Mouse (Mus musculus): ENCODE measurements around the gene Stard13. TPM values are rescaled to one million over a fixed set of nuclear protein-coding genes. Genes with fewer than 3 reads are reported as not detected.

Stard13 gene
- total RNA-seq, 4 experiments from 2014 or later: 12.5 to 17.0 (median 14.7) TPM

DNA sequence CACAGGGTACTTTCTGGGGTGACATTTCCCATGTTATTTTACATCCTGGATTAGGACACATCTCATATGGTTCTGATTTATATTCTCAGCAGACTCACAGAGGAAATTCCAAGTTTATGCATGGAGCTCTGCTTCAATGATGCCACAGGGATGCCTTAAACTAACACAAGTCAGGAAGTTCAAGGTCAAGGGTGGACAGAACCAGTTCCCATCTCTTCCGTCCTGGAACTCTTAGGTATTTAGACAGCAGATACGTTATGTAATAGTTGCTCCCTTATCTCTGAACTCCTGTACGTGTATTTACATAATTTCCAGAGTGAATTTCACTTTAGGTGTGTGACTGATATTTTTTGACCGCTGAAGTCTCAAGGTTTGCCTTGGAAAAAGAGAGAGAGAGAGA, 130.4 kb downstream of the Stard13 start:
- no peak for DNase-seq

DNA sequence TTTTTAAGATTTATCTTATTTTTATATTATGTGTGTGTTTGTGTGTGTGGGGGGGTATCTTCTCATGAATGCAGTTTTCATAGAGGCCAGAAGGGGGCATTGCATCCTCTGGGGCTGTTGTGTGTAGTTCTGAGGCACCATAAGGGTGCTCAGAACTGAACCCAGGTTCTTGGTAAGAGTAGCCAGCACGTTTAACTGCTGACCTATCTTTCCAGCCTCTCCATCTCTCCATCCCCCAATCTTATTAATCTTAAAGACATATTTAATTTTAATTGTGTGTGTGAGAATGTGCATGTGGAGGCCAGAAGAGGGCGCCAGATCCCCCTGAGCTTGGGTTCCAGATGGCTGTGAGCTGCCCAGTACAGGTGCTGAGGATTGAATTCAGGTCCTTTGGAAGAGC, 131.4 kb downstream of the Stard13 start:
- DNase-seq: no peak

DNA sequence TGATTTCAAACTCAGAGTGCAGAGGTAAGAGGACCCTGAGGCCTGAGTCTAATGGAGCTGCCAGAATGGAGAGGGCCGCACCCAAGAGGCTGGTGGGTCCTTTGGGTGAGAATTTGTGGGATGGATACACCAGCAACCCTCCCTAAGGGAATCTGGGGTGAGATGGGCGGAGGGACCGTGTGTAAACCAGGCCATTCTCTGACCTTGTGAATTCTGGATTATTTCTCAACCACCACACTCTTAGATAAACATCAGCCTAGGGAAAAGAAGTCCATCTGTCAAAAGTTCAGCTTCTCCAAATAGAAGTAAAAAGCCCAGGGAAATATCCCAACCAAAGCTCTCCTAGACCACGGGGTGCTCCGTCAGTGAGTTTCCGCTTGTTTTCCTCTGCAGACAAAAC, 137.6 kb downstream of the Stard13 start:
- DNase-seq: no peak

DNA sequence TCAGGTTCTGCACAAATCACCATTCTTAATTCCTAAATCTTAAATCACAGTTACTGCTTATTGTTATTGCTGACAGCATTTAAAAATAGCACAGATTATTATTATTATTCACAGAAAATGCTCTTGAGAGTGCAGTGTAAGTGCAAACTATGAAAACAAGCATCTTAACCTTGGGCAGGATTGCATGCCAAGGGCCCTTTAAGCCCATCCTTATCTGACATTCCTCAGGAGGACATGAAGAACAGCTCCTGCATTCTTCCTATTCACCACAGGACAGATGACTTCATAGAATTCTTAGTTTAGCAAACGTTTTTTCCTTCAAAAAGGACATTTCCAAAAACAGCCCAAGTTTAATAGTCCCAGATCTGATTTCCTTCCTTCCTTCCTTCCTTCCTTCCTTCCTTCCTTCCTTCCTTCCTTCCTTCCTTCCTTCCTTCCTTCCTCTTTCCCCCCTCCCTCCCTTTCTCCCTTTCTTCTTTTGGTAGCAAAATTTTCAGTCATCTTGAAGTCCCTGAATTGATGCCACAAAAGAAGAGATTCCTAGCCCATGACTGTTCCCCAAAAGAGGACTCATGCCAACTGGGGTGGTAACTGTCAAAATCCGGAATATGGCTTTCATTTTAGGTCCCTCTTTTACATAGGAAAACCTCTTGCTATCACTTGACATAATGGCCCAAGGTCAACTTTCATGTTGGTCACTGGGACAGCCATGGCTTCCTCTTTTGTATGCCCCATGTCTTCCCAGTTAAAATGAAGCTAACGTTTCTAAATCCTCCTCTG, 140.6 kb downstream of the Stard13 start:
- DNase-seq: no peak

DNA sequence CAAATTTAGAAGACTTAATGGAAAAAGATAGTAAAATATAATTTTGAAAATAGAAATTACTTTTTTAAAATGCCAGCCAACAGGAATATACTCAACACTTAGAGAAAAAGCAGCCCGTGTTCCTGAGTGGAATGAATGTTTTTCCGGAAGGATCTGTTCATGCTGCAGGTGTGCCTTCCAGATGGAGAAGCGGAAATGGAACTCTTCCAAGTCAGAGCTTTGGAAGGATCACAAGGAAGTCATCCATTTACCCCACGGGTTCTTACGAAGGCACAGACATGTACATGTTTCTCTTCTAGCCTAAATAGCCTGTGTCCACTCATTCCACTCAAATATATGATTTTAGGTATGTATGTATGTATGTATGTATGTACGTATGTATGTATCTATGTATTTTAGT, 142.6 kb downstream of the Stard13 start:
- DNase-seq: no peak

DNA sequence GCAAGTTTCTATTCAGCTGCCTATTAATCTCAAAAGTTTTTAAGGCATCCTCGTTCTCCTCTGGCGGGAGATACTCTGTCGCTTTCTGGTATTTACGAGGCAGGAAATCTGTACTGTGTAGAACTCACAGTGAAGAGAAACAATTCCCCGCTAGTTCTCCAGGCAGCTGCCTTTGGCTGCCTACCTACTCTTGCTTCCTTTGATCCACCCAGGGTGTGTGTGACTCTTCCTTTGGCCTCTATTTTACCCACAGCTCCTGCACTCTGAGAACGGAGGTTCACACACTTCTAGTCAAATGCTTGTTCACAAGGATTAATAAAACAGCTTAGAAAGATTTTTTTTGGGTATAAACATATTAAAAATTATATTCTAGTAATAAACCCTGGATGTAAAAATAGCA, 144.4 kb downstream of the Stard13 start:
- DNase-seq: no peak

DNA sequence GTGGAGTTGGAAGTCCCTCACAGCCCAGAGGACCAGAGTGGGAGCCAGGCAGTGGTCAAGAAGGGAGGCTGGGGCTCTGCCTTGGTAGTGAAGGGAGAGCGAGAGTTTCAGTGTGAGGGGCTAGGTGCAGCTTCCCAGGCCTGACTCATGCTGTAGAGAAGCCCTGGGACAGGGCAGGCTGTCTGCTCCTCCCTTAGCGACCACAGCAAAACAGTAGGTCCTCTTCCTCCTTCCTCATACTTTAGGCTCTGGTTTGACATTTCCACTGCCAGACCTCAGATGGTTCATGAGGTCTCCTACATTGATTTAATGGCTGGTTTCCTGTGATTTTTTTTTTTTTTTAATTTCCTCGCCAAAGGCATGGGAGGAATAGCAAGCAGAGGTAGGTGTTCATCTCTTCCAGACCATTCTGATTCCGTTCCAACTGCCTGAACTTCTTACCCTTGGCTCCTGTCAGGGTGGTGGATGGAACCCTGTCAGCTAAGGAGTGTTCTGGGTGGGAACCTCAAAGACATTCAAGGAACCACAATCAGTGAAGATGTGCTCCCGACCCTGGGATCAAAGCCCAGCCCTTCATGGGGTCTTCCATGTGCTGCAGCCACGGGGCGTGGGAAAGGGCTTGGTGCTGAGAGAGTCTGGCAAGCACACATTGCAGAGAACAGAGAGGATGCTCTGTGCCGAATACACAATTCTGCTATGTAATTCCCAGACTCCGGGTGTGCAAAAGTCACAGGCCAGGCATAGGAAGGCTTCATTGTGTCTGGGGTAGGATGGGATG, 147.0 kb downstream of the Stard13 start:
- DNase-seq: no peak

DNA sequence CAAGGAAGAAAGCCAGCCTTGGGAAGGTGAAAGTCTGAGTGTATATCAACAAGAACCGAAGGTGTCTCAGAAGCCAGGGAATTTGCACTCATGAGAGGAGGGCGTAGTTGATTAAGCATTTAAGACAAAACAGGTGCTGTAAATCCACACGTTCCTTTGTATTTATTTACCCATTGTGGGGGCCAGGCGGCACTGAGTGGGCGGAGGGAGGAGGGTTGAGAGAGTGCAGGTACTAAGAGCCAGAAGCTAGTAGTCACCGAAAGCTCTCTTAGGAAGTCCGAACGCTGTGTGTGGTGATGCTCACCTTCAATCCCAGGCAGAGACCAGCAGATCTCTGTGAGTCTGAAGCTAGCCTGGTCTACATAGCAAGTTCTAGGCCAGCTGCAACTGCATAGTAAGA, 147.9 kb downstream of the Stard13 start:
- no peak for DNase-seq

DNA sequence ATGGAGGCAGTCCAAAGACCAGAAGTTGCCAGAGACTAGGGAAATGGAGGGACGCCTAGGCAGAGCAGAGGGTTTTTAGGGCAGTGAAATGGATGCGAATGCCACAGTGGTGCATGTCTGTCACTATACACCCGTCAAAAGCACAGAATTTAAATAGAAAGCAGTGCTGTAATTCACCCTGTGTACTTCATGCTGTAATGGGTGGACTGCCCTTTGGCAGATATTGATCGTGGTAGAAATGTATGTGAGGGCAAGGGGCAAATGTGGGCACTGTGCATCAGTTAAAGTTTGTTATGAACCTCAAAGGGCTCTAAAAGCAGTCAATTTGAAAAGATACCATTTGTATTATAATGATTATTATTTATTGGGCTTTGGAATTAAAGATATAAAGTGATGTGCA, 153.4 kb downstream of the Stard13 start:
- no peak for DNase-seq

DNA sequence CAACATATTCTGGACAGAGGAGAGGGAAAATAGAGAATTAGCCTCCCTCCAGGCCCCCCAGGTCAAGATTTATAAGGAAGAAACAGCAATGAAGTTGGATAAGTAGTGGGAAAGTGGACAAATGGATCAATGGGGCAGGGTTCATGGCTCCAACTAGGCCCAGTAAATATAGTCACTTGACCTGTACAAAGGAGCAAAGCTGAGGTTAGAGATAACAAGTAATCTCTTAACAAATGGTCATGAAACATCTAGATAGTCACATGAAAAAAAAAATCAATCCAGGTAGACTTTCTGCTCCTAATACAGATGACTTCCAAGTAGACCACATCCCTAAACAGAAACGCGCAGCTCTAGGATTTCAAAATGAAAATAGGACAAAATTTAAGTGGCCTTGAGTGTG, 155.7 kb downstream of the Stard13 start:
- DNase-seq: no peak

DNA sequence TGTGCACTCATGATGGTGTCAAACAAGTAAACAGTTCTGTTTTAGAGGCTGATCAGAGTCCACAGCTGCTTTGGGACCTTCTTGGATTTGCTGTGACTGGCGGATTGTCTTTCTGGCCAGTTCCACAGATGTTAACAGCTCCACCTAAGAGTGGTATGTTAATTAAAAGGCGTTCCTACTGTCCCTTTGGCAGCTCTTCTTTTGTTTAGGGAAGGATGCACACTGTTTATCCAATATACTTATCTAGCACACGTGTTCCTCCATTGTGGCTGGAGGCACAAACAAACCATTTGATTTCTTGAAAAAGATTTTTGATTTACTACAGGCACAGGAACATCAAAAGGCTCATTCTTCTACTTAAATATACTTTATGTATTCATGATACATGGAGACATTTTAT, 156.7 kb downstream of the Stard13 start:
- DNase-seq: no peak

DNA sequence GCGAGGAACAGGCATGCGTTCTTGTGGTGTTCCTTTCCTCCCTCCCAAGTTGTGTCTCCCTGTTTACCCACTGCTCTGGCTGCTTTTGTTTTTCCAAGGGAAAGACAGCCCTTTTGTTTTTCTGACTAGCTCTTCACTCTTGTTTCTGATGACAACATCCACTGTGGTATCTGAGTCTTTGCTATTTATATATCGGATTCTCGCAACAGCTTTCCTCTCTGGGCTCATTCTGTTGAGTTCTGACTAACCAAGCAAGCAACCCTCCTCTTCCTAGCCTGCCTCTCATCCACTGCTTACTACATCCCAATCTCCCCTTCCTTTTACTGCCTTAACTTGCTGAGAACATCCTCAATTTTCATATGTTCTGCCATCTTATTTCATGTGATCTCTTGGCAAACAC, 159.4 kb downstream of the Stard13 start:
- DNase-seq: no peak

DNA sequence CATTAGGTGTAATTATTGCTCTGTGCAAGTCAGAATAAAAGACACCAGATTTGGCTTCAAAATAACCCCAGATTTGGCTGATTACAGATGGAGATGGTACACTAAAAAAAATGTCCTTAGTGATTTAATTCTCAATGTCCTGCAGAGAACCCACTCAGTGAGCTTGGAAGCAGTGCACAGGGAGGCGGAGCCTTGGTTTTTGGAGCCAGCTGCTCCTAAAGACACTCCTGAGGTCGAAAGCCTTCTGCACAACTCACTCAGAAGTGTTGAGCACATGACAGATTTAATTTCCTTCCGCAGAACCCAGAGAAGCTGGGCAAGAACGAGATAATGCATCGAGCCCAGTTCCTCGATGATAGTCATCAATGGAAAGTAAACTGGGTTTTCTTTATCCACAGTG, 162.2 kb downstream of the Stard13 start:
- DNase-seq: no peak

DNA sequence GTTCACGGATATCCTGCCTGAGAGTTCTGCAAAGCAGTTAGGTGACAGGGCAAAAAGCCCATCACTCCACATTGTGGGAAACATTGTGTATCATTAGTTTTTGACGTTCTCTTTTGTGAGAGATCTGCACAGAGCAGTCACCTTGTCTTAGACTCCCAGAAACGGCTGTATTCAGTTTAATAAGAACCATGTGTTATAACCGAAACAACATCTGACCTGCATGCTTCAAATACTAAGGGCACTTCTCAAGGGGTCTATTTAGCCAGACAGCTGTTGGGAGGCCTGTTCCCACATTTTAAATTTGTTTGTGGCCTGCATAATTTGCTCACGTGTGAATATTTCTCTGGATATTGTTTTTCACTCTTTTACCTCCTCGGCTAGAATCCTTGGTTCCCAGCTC, 162.7 kb downstream of the Stard13 start:
- no peak for DNase-seq

DNA sequence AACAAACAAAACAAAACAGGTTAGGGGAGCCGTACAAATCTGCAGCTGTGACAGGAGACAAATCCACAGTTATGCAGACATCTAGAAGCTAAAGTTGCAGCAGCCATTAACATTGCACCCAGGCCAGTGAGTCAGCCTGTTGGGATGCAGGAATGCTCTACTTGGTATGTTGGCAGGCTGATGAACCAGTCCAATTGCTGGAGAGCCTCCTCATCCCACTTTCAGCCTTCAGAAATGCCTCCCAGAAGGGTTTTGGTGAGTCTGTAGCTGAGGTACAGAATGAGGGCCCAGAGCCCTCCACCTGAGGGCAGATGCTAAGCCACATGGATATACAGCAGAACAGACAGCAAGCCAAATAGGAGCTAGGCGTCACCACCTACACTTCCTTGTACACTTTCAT, 164.1 kb downstream of the Stard13 start:
- DNase-seq: no peak

DNA sequence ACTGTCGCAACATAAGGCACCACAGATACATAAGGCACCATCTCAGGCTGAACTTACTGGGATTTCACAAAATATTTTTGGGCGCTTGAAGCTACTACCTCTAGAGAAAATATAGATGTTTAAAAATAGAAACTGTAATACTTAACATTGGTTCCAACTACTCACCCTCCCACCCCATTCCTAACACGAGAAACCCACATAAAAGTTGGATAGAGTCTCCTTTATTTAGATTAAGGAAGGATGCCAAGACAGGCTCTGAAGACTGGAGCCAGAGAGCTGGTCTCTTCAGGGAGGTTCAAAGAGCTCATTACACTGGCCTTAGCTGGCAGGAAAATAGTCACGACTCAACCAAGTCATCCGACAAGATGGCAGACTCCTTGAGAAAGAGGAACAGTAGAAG, 167.6 kb downstream of the Stard13 start:
- DNase-seq: no peak

DNA sequence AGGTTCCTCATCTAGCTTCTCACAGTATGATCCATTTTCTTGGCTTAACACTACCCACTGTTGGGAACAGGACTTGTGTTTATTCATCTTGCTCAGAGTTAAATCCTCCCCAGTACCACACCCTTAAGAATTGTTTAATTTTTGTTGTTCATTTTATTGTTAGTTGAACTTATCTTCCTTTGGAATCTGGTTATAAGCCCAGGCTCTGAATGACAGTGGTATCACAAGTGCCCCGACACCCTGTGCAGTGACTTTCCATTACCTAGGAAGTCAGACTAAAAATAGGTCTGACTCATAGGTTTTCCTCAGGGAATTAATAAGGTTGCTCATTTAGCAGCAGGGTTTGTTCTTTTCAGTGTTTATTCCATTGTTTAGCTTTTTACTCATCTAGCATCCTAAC, 168.4 kb downstream of the Stard13 start:
- no peak for DNase-seq

DNA sequence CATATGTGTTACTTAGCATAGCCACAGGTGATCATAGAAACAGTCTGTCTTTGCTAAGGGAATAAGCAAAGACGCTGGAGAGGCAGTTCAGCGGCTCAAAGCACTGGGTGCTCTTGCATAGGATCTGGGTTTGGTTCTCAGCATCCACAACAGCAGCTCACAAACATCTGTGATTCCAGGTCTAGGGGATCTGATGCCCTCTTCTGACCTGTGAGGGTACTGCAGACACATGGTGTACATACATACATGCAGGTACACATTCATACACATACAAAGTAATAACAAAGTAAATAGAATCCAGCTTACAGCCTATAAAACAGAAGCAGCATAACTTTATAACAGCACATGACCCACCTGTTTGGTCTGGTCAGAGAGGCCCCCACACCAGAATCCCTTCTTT, 171.7 kb downstream of the Stard13 start:
- DNase-seq: no peak

DNA sequence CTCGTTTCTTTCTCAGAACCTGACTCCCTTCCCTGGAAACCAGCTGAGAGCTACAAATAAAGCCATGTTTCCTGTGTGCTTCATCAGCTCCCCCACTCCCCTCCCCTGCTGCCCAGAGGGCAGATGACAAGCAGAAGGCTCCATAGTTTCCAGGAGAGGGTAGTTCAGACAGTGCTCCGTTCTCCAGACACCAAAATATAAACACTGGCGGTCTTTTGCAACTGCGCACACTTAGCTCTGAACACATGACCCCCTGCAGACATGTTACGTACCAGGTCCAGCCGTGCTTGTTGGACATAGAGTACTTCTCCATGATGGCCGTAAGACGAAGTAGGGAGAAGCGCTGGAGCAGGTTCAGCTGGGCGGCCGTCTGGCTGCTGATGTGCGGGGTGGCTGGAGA, 173.2 kb downstream of the Stard13 start:
- DNase-seq: no peak

DNA sequence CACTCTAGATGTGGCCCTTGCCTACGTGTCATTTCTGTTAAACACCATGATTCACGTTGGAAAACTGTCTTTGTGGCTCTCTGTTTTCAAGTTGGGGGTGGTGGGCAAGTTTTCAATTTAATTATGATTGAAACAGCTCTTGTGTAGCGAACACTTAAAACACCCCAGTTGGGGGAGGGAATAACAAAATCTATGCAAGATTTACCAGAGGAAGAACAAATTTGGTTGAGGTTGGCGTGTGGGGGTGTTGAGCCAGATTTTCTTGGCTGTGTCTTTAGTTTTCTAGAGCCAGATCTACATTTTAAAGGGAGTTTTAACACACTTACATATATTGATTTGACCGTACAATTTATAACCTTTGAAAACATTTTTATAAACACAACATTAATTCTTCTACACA, 173.9 kb downstream of the Stard13 start:
- DNase-seq: no peak

DNA sequence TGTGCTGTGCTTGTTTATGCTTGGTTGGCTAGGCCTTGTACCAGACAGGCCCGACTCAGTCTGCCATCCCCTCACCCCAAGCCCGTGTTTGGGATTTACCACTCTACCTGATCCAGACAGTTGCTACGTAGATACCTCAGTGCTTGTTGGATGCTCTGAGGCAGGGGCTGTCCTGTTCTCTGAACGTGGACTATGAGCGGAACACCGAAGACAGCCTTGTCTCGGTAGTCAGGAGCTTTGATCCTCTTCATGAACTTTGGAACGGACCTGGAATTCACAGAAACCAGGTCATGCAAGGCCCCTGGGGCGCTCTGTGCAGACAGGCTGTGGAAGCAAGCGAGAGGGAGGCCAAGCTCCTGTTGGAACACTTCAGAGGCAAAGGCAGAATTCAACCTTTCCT, 174.3 kb downstream of the Stard13 start:
- no peak for DNase-seq

DNA sequence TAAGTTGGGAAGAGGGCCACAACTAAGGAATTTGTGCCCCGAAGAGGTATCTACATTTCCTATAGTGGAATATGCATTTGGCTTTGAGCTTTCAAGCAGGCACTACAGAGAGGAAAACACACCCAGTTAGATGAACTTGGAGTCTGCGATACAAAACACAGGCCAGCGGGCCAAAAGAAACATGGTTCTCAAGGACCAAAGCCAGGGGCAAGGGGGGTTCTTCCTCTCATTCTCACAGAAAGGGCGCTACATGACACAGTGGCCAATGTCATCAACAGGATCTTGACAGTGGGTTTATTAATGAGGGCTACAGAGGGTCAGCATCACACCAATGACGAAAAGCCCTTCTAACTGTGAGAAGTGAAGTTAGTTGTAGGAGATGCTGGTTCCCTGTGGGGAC, 175.9 kb downstream of the Stard13 start:
- DNase-seq: no peak

DNA sequence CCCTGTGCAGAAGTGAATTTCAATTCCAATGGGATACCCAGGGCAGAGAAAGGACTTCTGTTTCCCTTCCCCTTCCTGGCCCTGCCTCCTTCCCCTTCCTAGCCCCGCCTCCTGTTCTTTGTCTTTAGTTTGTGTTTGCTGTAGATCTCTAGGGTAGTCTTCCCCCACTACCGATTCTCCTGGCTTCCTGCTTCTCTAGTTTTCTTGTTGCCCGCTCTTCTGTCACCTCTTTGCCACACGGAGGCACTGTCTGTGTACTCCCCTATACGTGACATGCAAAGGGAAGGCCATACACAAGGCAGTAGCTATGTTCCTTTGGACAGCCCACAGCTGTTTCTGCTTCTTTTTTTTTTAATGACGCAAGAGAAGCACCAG, 176.7 kb downstream of the Stard13 start:
- DNase-seq: no peak

DNA sequence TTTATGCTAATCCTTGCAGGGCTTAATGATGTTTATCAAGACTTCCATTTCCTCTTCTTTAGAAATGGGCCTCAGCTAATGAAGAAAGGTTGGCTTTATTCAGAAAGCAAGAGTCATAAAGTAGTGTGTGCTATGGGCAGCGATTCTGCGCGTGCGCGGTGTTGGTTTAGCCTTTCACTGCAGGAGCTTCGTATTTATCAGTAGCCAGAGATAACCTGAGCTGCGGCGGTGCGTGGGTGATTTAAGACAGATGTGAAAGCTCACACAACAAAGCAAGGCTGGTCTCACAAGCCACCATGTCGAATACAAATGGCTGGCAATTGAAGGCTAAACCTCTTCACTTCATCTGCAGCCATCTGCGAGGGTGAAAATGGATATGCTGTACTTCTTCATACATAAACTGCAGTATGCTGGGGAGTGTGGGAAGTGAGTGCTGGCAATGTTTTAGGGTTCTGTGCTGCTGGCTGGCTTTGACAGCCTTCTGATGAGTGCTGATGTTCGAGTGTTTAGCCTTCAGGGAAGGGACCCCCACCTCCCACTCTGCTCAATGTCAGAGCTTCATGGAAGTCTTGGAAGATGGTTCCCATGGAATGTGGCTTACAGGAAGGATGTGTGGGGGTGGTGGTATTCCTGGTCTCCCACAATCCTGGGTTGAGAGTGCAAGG, 177.2 kb downstream of the Stard13 start:
- no peak for DNase-seq

All from adrenal gland, adult 8-10 months (tissue).